Mouse (Mus musculus) lung, adult 2 months (tissue): ENCODE data around the gene Pde6g.

Experiments
- CTCF ChIP-seq: fragments of 200-500 bp; IDR thresholded peaks from 2 replicates; pipeline ENCODE4 v1.5.1; 2011; ENCODE audit warnings: mild to moderate bottlenecking, low read length, control low read depth; ENCODE audit not compliant: insufficient read depth
- POLR2A ChIP-seq: fragments of 200-500 bp; IDR thresholded peaks from 2 replicates; pipeline ENCODE4 v1.6.1; 2011; ENCODE audit warnings: low read depth, mild to moderate bottlenecking, control low read depth, low read length, borderline replicate concordance; ENCODE audit errors: extremely low read depth

GRCm38 (mm10) chr11:120404814-120405213 lies 48.5 kb downstream of the Pde6g start:
- TF ChIP-seq CTCF (no peak), POLR2A (no peak)
